Mouse (Mus musculus): ENCODE data around the gene Dusp5.

DNA sequence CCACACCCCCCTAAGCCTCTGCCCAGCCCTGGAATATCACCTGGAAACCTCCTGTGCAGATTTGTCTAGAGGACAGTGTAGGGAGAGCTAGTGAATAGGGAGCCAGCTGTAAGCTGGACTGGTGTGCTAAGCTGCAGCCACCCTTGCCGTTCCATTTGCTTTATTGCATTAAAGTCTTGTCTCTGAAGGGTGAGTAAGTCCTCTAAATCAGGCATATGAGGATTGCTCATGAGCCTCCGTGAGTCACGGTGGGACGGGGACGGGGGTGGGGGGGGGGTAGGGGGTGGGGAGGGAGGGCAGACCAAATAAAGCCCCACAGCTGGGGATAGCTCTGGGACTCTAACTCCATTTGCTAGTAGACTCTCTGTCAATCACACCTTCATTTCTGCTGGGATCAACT is 14.7 kb downstream of the Dusp5 start:
- no peak for TF ChIP-seq CTCF (IDR thresholded peaks at IDR 0.05; ENCODE audit: low read depth)
- no peak for TF ChIP-seq EP300 (IDR thresholded peaks at IDR 0.05; ENCODE audit: low read depth)

Data from heart, postnatal 0 days (tissue).